Mouse (Mus musculus): ENCODE data around the gene Bhlhe23. TPM values are rescaled to one million over a fixed set of nuclear protein-coding genes. Genes with fewer than 3 reads are reported as not detected.

Gene Bhlhe23
- total and polyA plus RNA-seq, 3 experiments = not detected

GRCm38 (mm10) chr2:180794422-180794821, 17.7 kb upstream of the Bhlhe23 start:
- Histone ChIP-seq H3K36me3 (replicated peaks in 1 of 2; ENCODE audit: control insufficient read depth in 1 of 2, insufficient read depth in 1 of 2, low read length in 1 of 2) (no peaks in the 10 kb centered on the region), H3K79me2 (replicated peaks; ENCODE audit: control insufficient read depth, extremely low read depth, insufficient read depth, poor library complexity, severe bottlenecking) (no peaks in the 10 kb centered on the region), H3K27ac (ENCODE audit: insufficient read depth, low read depth) (no peak overlapping the region), H3K4me3 (replicated peaks in 1 of 3; ENCODE audit: low read depth in 2 of 3, low read length in 2 of 3, poor library complexity in 1 of 3) (no peak overlapping the region), H3K9me3 (replicated peaks; ENCODE audit: low read length) (no peaks in the 10 kb centered on the region), H3K9ac (ENCODE audit: insufficient read depth, low read depth) (no peak overlapping the region), H3K4me2 (ENCODE audit: insufficient read depth, low read depth, poor library complexity, severe bottlenecking) (no peak overlapping the region), H3K4me1 (ENCODE audit: control insufficient read depth in 1 of 2, insufficient read depth in 2 of 2) (no peaks in the 10 kb centered on the region), H3K27me3 (replicated peaks) (peaks cover 90% of the 10 kb centered on the region)
- TF ChIP-seq NRF1 (IDR thresholded peaks at IDR 0.05; ENCODE audit: low read depth, low read length) = no peak
- no peak for TF ChIP-seq SIN3A (IDR thresholded peaks at IDR 0.05; ENCODE audit: low read length)
- TF ChIP-seq ZMIZ1 (IDR thresholded peaks at IDR 0.05; ENCODE audit: low read depth, low read length) = no peak
- TF ChIP-seq MXI1 (IDR thresholded peaks at IDR 0.05; ENCODE audit: low read depth, low read length) = no peak
- no peak for TF ChIP-seq MAZ (IDR thresholded peaks at IDR 0.05; ENCODE audit: low read depth, low read length)
- TF ChIP-seq TBP (conservative IDR thresholded peaks at IDR 0.05; ENCODE audit: low read depth, low read length) = no peak
- TF ChIP-seq IRF4 (IDR thresholded peaks at IDR 0.05; ENCODE audit: low read depth, low read length) = no peak
- no peak for TF ChIP-seq USF1 (IDR thresholded peaks at IDR 0.05; ENCODE audit: low read depth, low read length)
- TF ChIP-seq ZNF384 (IDR thresholded peaks at IDR 0.05; ENCODE audit: low read depth, low read length) = no peak
- dilution Hi-C loops (cut with MboI; ENCODE audit: extremely low pct_ligation_motif_present, extremely low pct_unique_long_range_greater_than_20kb, low sequenced_read_pairs) = no loop called here
- in situ Hi-C loops (cut with MboI; ENCODE audit: low pct_ligation_motif_present, low pct_unique_long_range_greater_than_20kb, low sequenced_read_pairs) = loop anchor here (10.0 kb wide), 1 partner anchor 250 kb away; the partner anchor contains the start of gene Chrna4
- DNase-seq (ENCODE audit: extremely low read depth) = no peak

GRCm38 (mm10) chr2:180791674-180792073, 15.0 kb upstream of the Bhlhe23 start:
- H3K4me2 ChIP-seq (ENCODE audit: insufficient read depth, low read depth, poor library complexity, severe bottlenecking) = no peak overlapping the region
- H3K27ac ChIP-seq (ENCODE audit: insufficient read depth, low read depth) = no peak overlapping the region
- no peaks in the 10 kb centered on the region for H3K36me3 ChIP-seq (replicated peaks in 1 of 2; ENCODE audit: control insufficient read depth in 1 of 2, insufficient read depth in 1 of 2, low read length in 1 of 2)
- dilution Hi-C loops (cut with MboI; ENCODE audit: extremely low pct_ligation_motif_present, extremely low pct_unique_long_range_greater_than_20kb, low sequenced_read_pairs) (no loop called here), in situ Hi-C loops (cut with MboI; ENCODE audit: low pct_ligation_motif_present, low pct_unique_long_range_greater_than_20kb, low sequenced_read_pairs) (loop anchor here (10.0 kb wide), 1 partner anchor 253 kb away; the partner anchor contains the start of gene Chrna4)
- peaks cover 87% of the 10 kb centered on the region for H3K27me3 ChIP-seq (replicated peaks)
- H3K4me1 ChIP-seq (ENCODE audit: control insufficient read depth in 1 of 2, insufficient read depth in 2 of 2) = no peaks in the 10 kb centered on the region
- no peak overlapping the region for H3K4me3 ChIP-seq (replicated peaks in 1 of 3; ENCODE audit: low read depth in 2 of 3, low read length in 2 of 3, poor library complexity in 1 of 3)
- H3K79me2 ChIP-seq (replicated peaks; ENCODE audit: control insufficient read depth, extremely low read depth, insufficient read depth, poor library complexity, severe bottlenecking) = no peaks in the 10 kb centered on the region
- no peak overlapping the region for H3K9ac ChIP-seq (ENCODE audit: insufficient read depth, low read depth)
- DNase-seq (ENCODE audit: extremely low read depth) = peak; percentile 50
- TF ChIP-seq E2F4 (IDR thresholded peaks at IDR 0.05; ENCODE audit: insufficient replicate concordance, low read depth, low read length) (no peak), RAD21 (IDR thresholded peaks at IDR 0.05; ENCODE audit: low read depth, low read length) (no peak; the same call in none of the 2 replicates), ELF1 (IDR thresholded peaks at IDR 0.05; ENCODE audit: low read depth, low read length) (no peak), CTCF (conservative IDR thresholded peaks at IDR 0.05 in 1 of 2, IDR thresholded peaks at IDR 0.05 in 1 of 2; ENCODE audit: low read depth in 2 of 2, low read length in 2 of 2) (peak; percentile 71 to 91), POLR2AphosphoS2 (IDR thresholded peaks at IDR 0.05; ENCODE audit: low read depth, low read length) (no peak), ZNF384 (IDR thresholded peaks at IDR 0.05; ENCODE audit: low read depth, low read length) (no peak), POLR2A (IDR thresholded peaks at IDR 0.05; ENCODE audit: low read depth, low read length) (no peak), ZC3H11A (IDR thresholded peaks at IDR 0.05; ENCODE audit: low read depth, low read length) (no peak), ZKSCAN1 (IDR thresholded peaks at IDR 0.05; ENCODE audit: borderline replicate concordance, low read depth, low read length) (no peak), SMC3 (IDR thresholded peaks at IDR 0.05; ENCODE audit: low read depth, low read length) (peak; percentile 48), MAX (IDR thresholded peaks at IDR 0.05; ENCODE audit: low read length) (no peak; the same call in 1 of the 2 replicates), SIN3A (IDR thresholded peaks at IDR 0.05; ENCODE audit: low read length) (no peak), ZMIZ1 (IDR thresholded peaks at IDR 0.05; ENCODE audit: low read depth, low read length) (no peak), BHLHE40 (IDR thresholded peaks at IDR 0.05; ENCODE audit: low read depth, low read length) (no peak), ETS1 (conservative IDR thresholded peaks at IDR 0.05; ENCODE audit: low read depth, low read length) (no peak), MYC (IDR thresholded peaks at IDR 0.05; ENCODE audit: low read depth, low read length) (no peak), TBP (conservative IDR thresholded peaks at IDR 0.05; ENCODE audit: low read depth, low read length) (no peak), USF2 (conservative IDR thresholded peaks at IDR 0.05; ENCODE audit: low read depth, low read length) (no peak), TCF12 (IDR thresholded peaks at IDR 0.05; ENCODE audit: low read depth, low read length) (no peak), USF1 (IDR thresholded peaks at IDR 0.05; ENCODE audit: low read depth, low read length) (no peak), EP300 (IDR thresholded peaks at IDR 0.05; ENCODE audit: low read length) (no peak), MAFK (IDR thresholded peaks at IDR 0.05; ENCODE audit: insufficient replicate concordance, low read length) (no peak), NELFE (IDR thresholded peaks at IDR 0.05; ENCODE audit: low read depth, low read length) (peak; percentile 19; the same call in 1 of the 2 replicates), NRF1 (IDR thresholded peaks at IDR 0.05; ENCODE audit: low read depth, low read length) (no peak), CHD2 (IDR thresholded peaks at IDR 0.05; ENCODE audit: low read length) (no peak)
- H3K9me3 ChIP-seq (replicated peaks; ENCODE audit: low read length) = no peaks in the 10 kb centered on the region

Data from CH12.LX (cell line).